Mouse (Mus musculus): ENCODE measurements around the gene Klhl25. TPM values are rescaled to one million over a fixed set of nuclear protein-coding genes. Genes with fewer than 3 reads are reported as not detected.
"Not testable (repeated sequence)": the region's sequence is repeated elsewhere in the genome, so short reads cannot be mapped to it uniquely, and the experiment has no call there.

The Klhl25 gene
- polyA plus RNA-seq, 1 experiment from 2014 or later: 10.3 TPM

DNA sequence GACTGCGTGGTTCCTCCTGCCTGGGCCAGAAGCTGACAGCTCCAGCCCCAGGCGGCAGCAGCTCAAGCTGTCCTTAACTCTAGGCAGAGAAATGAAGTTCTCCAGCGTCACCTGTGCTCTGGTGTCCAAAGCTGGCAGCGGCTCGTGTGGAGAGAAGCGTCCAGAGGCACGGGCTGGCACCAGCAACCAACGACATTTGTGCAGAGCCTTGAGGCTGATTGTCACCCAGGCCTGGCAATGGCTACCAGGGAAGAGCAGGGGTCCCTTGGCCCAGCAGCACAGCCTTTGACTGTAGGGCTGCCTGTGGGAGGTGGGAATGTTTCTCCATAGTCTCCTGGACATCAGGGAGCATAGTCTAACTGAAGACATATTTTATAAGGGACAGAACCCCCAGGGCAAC lies 24.6 kb downstream of the Klhl25 start:
- Histone ChIP-seq H3K9ac (ENCODE audit: low read depth, low read length) (no peak overlapping the region), H3K4me1 (ENCODE audit: control insufficient read depth, insufficient read depth, low read length) (peaks cover 6% of the 10 kb centered on the region; the same call in 1 of the 2 replicates), H3K36me3 (ENCODE audit: control insufficient read depth, insufficient read depth, low read length) (no peaks in the 10 kb centered on the region), H3K27ac (ENCODE audit: low read depth, low read length) (no peak overlapping the region), H3K27me3 (ENCODE audit: control insufficient read depth, insufficient read depth, low read length) (no peaks in the 10 kb centered on the region), H3K9me3 (replicated peaks; ENCODE audit: control insufficient read depth, low read length) (no peaks in the 10 kb centered on the region), H3K4me2 (no peak overlapping the region), H3K4me3 (ENCODE audit: low read depth, low read length) (no peak overlapping the region)
- 83% methylated on average over 8 of the region's 8 CpGs for WGBS (ENCODE audit: insufficient replicate concordance)
- no peak for ATAC-seq (replicated peaks; ENCODE audit: insufficient number of reproducible peaks, low FRiP score, low TSS enrichment)

DNA sequence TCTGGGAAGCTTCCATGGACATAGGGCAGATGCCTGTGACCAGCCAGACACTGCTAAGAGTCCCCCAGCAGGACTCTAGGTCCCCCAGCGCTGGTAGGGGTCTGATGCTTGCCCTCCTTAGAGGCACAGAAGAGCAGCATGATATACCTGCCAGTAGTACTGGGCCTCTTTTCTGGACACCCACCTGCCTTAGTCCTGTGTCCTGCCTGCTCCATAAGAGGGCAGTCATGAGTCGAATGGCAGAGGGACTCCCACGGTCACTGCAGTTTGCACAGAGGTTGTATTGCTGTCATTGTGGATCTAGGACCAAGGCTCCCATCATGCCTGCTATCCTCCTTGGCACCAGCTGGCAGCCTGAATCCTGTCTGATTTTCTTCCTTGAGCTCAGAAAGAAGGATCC lies 25.1 kb downstream of the Klhl25 start:
- no peaks in the 10 kb centered on the region for H3K27me3 ChIP-seq (ENCODE audit: control insufficient read depth, insufficient read depth, low read length)
- no peaks in the 10 kb centered on the region for H3K36me3 ChIP-seq (ENCODE audit: control insufficient read depth, insufficient read depth, low read length)
- H3K9ac ChIP-seq (ENCODE audit: low read depth, low read length): no peak overlapping the region
- H3K4me3 ChIP-seq (ENCODE audit: low read depth, low read length): no peak overlapping the region
- H3K27ac ChIP-seq (ENCODE audit: low read depth, low read length): no peak overlapping the region
- H3K4me1 ChIP-seq (ENCODE audit: control insufficient read depth, insufficient read depth, low read length): peaks cover 6% of the 10 kb centered on the region; the same call in 1 of the 2 replicates
- no peak for ATAC-seq (replicated peaks; ENCODE audit: insufficient number of reproducible peaks, low FRiP score, low TSS enrichment)
- no peaks in the 10 kb centered on the region for H3K9me3 ChIP-seq (replicated peaks; ENCODE audit: control insufficient read depth, low read length)
- WGBS (ENCODE audit: insufficient replicate concordance): 80% methylated on average over 3 of the region's 3 CpGs
- H3K4me2 ChIP-seq: no peak overlapping the region

DNA sequence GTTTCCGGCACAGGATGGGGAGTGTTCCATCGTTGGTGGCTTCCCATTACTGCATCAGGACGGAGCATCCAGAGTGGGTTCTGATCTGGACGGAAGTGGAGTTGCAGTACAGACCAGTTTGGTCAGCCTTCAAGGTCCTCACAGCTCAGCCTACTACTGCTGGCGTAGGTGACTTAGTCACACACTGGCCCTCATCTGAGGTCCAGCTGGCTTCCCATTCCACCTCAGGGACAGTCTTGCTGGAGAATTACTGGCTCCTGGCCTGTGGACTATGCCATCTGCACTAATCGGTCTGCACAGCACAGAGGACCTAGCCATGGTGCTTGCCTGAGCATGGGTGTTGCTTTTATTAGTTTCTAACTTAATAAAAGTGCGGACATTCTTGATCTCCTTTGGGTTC lies 25.6 kb downstream of the Klhl25 start:
- Histone ChIP-seq H3K4me2 (no peak overlapping the region), H3K36me3 (ENCODE audit: control insufficient read depth, insufficient read depth, low read length) (no peaks in the 10 kb centered on the region), H3K9me3 (replicated peaks; ENCODE audit: control insufficient read depth, low read length) (no peaks in the 10 kb centered on the region), H3K9ac (ENCODE audit: low read depth, low read length) (no peak overlapping the region), H3K4me1 (ENCODE audit: control insufficient read depth, insufficient read depth, low read length) (peaks cover 6% of the 10 kb centered on the region; the same call in 1 of the 2 replicates), H3K4me3 (ENCODE audit: low read depth, low read length) (no peak overlapping the region), H3K27me3 (ENCODE audit: control insufficient read depth, insufficient read depth, low read length) (no peaks in the 10 kb centered on the region), H3K27ac (ENCODE audit: low read depth, low read length) (no peak overlapping the region)
- no peak for ATAC-seq (replicated peaks; ENCODE audit: insufficient number of reproducible peaks, low FRiP score, low TSS enrichment)
- WGBS (ENCODE audit: insufficient replicate concordance): 88% methylated on average over 7 of the region's 7 CpGs

DNA sequence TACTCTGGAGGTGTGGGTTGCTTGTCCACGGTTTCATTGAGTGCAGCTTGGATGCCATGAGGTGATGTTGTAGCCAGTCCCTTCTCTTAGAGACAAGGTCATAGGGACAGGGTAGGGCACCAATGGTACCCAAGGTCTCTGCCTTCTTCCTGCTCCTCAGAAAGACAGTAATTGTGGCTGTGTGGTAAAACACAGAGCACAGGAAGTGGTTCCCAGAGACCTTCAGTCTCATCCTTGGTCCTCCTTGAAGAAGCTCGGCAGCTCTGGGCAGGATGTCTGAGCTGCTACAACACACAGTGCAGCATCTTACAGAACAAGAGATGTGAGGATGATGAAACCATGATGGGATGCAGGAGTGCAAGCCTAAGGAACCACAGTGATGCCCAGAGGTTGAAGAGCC lies 31.3 kb downstream of the Klhl25 start:
- H3K36me3 ChIP-seq (ENCODE audit: control insufficient read depth, insufficient read depth, low read length); H3K4me2 ChIP-seq; ATAC-seq (replicated peaks; ENCODE audit: insufficient number of reproducible peaks, low FRiP score, low TSS enrichment); H3K4me1 ChIP-seq (ENCODE audit: control insufficient read depth, insufficient read depth, low read length); H3K9me3 ChIP-seq (replicated peaks; ENCODE audit: control insufficient read depth, low read length); H3K27me3 ChIP-seq (ENCODE audit: control insufficient read depth, insufficient read depth, low read length); H3K27ac ChIP-seq (ENCODE audit: low read depth, low read length); H3K4me3 ChIP-seq (ENCODE audit: low read depth, low read length); H3K9ac ChIP-seq (ENCODE audit: low read depth, low read length): not testable (repeated sequence)
- WGBS (ENCODE audit: insufficient replicate concordance): 78% methylated on average over 2 of the region's 2 CpGs

DNA sequence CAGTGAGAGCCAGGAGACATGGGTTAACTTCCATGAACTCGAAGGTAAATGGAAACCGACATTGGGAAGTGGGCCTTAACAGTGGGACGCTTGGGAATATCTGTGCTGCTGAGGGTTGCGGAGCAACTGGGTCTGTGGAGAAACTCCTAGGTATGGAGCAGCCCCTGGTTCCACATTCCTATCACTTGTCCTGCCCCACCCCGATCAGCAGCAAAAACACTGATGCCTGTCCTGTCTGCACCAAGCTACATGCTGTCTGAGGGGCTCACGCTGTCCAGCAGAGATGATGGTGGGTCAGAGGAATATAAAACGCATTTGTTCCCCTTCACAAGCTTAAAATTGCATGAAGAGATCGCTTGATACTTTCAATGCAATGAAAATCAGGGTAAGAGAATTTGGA lies 32.1 kb downstream of the Klhl25 start:
- no peak for ATAC-seq (replicated peaks; ENCODE audit: insufficient number of reproducible peaks, low FRiP score, low TSS enrichment)

DNA sequence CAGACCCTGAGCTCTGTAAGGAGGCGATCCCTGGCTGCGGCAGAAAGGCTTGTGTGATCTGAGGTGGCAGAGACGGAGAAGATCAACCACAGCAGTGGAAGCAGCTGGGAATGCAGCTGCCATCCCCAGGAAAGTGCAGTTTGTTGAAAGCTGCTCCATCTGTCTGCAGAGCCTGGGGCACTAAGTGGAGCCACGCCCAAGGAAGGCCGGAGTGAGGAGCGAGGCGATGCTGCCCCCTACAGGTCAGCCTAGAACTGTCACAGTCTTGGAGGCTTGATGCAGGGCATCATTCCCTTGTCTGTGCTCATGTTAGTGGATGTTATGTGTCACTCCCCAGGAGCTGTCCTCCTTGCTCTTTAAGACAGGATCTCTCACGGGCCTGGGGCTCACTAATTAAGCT lies 32.5 kb downstream of the Klhl25 start:
- Histone ChIP-seq H3K4me3 (ENCODE audit: low read depth, low read length) (no peak overlapping the region), H3K9ac (ENCODE audit: low read depth, low read length) (no peak overlapping the region), H3K9me3 (replicated peaks; ENCODE audit: control insufficient read depth, low read length) (no peaks in the 10 kb centered on the region), H3K36me3 (ENCODE audit: control insufficient read depth, insufficient read depth, low read length) (no peaks in the 10 kb centered on the region), H3K27ac (ENCODE audit: low read depth, low read length) (no peak overlapping the region), H3K4me2 (peak overlapping the region; percentile 32), H3K4me1 (ENCODE audit: control insufficient read depth, insufficient read depth, low read length) (no peaks in the 10 kb centered on the region; the same call in 1 of the 2 replicates), H3K27me3 (ENCODE audit: control insufficient read depth, insufficient read depth, low read length) (no peaks in the 10 kb centered on the region)
- 2% methylated on average over 8 of the region's 8 CpGs for WGBS (ENCODE audit: insufficient replicate concordance)
- ATAC-seq (replicated peaks; ENCODE audit: insufficient number of reproducible peaks, low FRiP score, low TSS enrichment): peak; percentile 73; the same call in 1 of the 2 replicates

More for the DNA sequence above, 32.1 kb downstream of the Klhl25 start:
- Histone ChIP-seq H3K4me3 (ENCODE audit: low read depth, low read length) (no peak overlapping the region), H3K9ac (ENCODE audit: low read depth, low read length) (no peak overlapping the region), H3K9me3 (replicated peaks; ENCODE audit: control insufficient read depth, low read length) (no peaks in the 10 kb centered on the region), H3K4me2 (peak overlapping the region; percentile 32; the same call in 1 of the 2 replicates), H3K27ac (ENCODE audit: low read depth, low read length) (no peak overlapping the region), H3K4me1 (ENCODE audit: control insufficient read depth, insufficient read depth, low read length) (no peaks in the 10 kb centered on the region; the same call in 1 of the 2 replicates), H3K27me3 (ENCODE audit: control insufficient read depth, insufficient read depth, low read length) (no peaks in the 10 kb centered on the region), H3K36me3 (ENCODE audit: control insufficient read depth, insufficient read depth, low read length) (no peaks in the 10 kb centered on the region)
- 57% methylated on average over 8 of the region's 8 CpGs for WGBS (ENCODE audit: insufficient replicate concordance)

DNA sequence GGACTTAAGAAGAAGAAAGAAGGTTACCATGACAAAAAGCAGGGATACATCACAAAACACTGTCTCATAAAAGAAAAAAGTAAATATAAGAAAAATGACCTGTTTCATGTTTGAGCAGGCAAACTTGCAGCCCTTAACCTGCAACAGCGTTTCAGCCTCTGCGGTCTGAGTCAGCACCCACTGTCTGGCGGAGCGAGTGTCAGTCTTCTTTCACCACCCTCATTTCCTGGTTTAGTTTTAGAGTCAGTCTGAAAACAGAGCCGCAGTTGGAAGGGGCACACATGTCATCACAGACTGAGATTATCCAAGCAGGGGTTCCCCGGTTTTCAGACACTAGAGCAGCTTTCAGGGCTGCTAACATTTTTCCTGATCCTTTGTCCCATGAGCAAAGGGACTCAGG lies 33.3 kb downstream of the Klhl25 start:
- no peaks in the 10 kb centered on the region for H3K27me3 ChIP-seq (ENCODE audit: control insufficient read depth, insufficient read depth, low read length)
- 41% methylated on average over 6 of the region's 6 CpGs for WGBS (ENCODE audit: insufficient replicate concordance)
- no peak overlapping the region for H3K9ac ChIP-seq (ENCODE audit: low read depth, low read length)
- no peak overlapping the region for H3K27ac ChIP-seq (ENCODE audit: low read depth, low read length)
- no peak overlapping the region for H3K4me2 ChIP-seq
- no peak overlapping the region for H3K4me3 ChIP-seq (ENCODE audit: low read depth, low read length)
- no peak for ATAC-seq (replicated peaks; ENCODE audit: insufficient number of reproducible peaks, low FRiP score, low TSS enrichment)
- H3K9me3 ChIP-seq (replicated peaks; ENCODE audit: control insufficient read depth, low read length): no peaks in the 10 kb centered on the region
- H3K36me3 ChIP-seq (ENCODE audit: control insufficient read depth, insufficient read depth, low read length): no peaks in the 10 kb centered on the region
- H3K4me1 ChIP-seq (ENCODE audit: control insufficient read depth, insufficient read depth, low read length): no peaks in the 10 kb centered on the region; the same call in 1 of the 2 replicates

DNA sequence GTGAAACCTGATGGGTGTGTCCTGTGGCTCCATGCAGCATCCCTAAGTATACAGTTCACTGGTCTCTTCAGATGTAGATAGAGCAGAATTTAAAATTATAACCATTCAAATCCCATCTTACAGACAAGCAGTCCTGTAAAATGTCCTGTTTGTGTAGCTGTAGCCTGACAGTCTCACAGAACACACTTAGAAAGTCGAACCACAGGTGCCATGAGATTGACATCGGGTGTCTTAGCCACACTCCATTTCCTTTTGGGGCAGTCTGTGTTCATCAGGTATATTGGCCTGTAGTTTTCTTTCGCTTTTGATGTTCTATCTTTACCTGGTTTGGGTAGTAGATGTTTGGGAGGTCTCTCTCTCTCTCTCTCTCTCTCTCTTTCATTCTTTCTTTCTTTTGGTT lies 33.7 kb downstream of the Klhl25 start:
- no peak overlapping the region for H3K4me2 ChIP-seq
- H3K9ac ChIP-seq (ENCODE audit: low read depth, low read length): no peak overlapping the region
- no peak overlapping the region for H3K27ac ChIP-seq (ENCODE audit: low read depth, low read length)
- no peak overlapping the region for H3K4me3 ChIP-seq (ENCODE audit: low read depth, low read length)
- H3K9me3 ChIP-seq (replicated peaks; ENCODE audit: control insufficient read depth, low read length): no peaks in the 10 kb centered on the region
- H3K27me3 ChIP-seq (ENCODE audit: control insufficient read depth, insufficient read depth, low read length): no peaks in the 10 kb centered on the region
- H3K36me3 ChIP-seq (ENCODE audit: control insufficient read depth, insufficient read depth, low read length): no peaks in the 10 kb centered on the region
- no peaks in the 10 kb centered on the region; the same call in 1 of the 2 replicates for H3K4me1 ChIP-seq (ENCODE audit: control insufficient read depth, insufficient read depth, low read length)
- WGBS (ENCODE audit: insufficient replicate concordance): 67% methylated on average over 3 of the region's 3 CpGs
- no peak for ATAC-seq (replicated peaks; ENCODE audit: insufficient number of reproducible peaks, low FRiP score, low TSS enrichment)

DNA sequence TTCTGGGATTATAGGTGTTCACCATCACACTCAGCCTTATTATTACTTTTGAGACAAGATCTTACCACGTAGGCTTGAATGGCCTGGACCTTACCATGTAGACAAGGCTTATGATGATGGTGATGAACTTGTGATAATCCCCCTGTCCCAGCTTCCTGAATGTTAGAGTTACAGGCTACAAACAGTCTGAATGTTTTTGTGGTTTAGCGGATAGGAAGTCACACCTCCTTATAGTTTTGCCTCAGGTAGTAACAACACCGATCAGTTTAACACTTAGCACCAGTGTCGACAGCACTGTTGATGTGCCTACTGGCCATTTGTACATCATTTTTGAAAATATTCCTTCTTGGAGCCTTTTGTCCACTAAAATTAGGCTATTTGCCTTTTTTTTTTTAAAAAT lies 43.4 kb downstream of the Klhl25 start:
- WGBS (ENCODE audit: insufficient replicate concordance): 86% methylated on average over 4 of the region's 4 CpGs
- Histone ChIP-seq H3K4me2 (no peak overlapping the region), H3K27me3 (ENCODE audit: control insufficient read depth, insufficient read depth, low read length) (no peaks in the 10 kb centered on the region), H3K9me3 (replicated peaks; ENCODE audit: control insufficient read depth, low read length) (no peaks in the 10 kb centered on the region), H3K36me3 (ENCODE audit: control insufficient read depth, insufficient read depth, low read length) (no peaks in the 10 kb centered on the region), H3K4me1 (ENCODE audit: control insufficient read depth, insufficient read depth, low read length) (no peaks in the 10 kb centered on the region), H3K9ac (ENCODE audit: low read depth, low read length) (no peak overlapping the region), H3K4me3 (ENCODE audit: low read depth, low read length) (no peak overlapping the region), H3K27ac (ENCODE audit: low read depth, low read length) (no peak overlapping the region)
- no peak for ATAC-seq (replicated peaks; ENCODE audit: insufficient number of reproducible peaks, low FRiP score, low TSS enrichment)

All from heart, embryonic 11.5 days (tissue).